Mouse (Mus musculus): Measurements from ENCODE around the gene Igf1.

DNA sequence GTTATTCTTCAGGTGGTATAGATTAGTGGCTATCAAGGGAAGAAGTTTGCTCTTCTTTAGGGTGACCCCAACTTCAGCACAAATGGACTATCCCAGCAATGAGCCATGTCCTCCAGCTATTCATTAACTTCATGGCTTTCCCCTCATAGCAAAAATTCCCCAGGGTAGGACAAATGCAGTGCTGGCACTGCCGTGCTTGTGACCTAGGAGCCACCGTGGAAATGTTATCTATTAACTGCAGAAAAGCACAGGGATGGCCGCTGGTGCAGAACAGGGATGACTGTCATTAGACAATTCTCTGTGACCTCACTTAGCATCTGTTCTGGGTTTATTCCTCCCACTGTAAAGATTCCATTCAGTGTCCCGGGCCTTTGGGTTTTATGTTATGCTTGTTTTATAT, 10.2 kb upstream of the Igf1 start:
- no peak for TF ChIP-seq CTCF (IDR thresholded peaks at IDR 0.05; ENCODE audit: low read depth)
- no peak for TF ChIP-seq EP300 (IDR thresholded peaks at IDR 0.05; ENCODE audit: low read depth)

Data from heart, postnatal 0 days (tissue).